Mouse (Mus musculus) hindbrain, postnatal 0 days (tissue): Measurements from ENCODE around the gene Fdps. TPM values are rescaled to one million over a fixed set of nuclear protein-coding genes. Genes with fewer than 3 reads are reported as not detected.

Experiments
- ATAC-seq: fragments of 200-750 bp; cut with Nextera tagmentation; 2 replicates; pipeline ENCODE4 v1.8.0; 2017; ENCODE audit warnings: mild to moderate bottlenecking, moderate TSS enrichment, moderate library complexity
- DNase-seq: peaks from one replicate; pipeline ENCODE4 v3.0.0-alpha.2; 2015; ENCODE audit warnings: low spot score
- H3K27ac ChIP-seq: fragments of 300-500 bp; sonication (generic); 2 replicates; pipeline ENCODE4 v1.5.1; 2014; ENCODE audit warnings: mild to moderate bottlenecking
- H3K27me3 ChIP-seq: fragments of 300-500 bp; sonication (generic); 2 replicates; pipeline ENCODE4 v1.6.1; 2014; ENCODE audit warnings: low read length, mixed read lengths; ENCODE audit not compliant: insufficient read depth
- H3K36me3 ChIP-seq: fragments of 300-500 bp; sonication (generic); 2 replicates; pipeline ENCODE4 v1.6.1; 2014; ENCODE audit warnings: low read length, mixed read lengths; ENCODE audit not compliant: insufficient read depth
- H3K4me1 ChIP-seq: fragments of 300-500 bp; sonication (generic); 2 replicates; pipeline ENCODE4 v1.6.1; 2014; ENCODE audit warnings: antibody characterized with exemption, low read length, mixed read lengths; ENCODE audit not compliant: insufficient read depth
- H3K4me2 ChIP-seq: fragments of 300-500 bp; sonication (generic); 2 replicates; pipeline ENCODE4 v1.6.1; 2014; ENCODE audit warnings: low read depth, mild to moderate bottlenecking, low read length, moderate library complexity, mixed read lengths
- H3K4me3 ChIP-seq: fragments of 300-500 bp; sonication (generic); 2 replicates; pipeline ENCODE4 v1.5.1; 2014; ENCODE audit warnings: low read length
- H3K9ac ChIP-seq: fragments of 300-500 bp; sonication (generic); replicated peaks from 2 replicates; pipeline ENCODE4 v1.6.1; 2014; ENCODE audit warnings: mild to moderate bottlenecking, low read length, moderate library complexity, mixed read lengths
- H3K9me3 ChIP-seq: fragments of 300-500 bp; sonication (generic); 2 replicates; pipeline ENCODE4 v1.6.1; 2016; ENCODE audit warnings: low read length, mixed read lengths
- CTCF ChIP-seq: IDR thresholded peaks from 2 replicates; pipeline ENCODE4 v1.5.1; 2016; ENCODE audit warnings: antibody characterized with exemption, control low read depth, low read depth
- WGBS: fragments of 180-500 bp; shearing (Covaris S2); extraction: QIAGEN DNeasy Blood & Tissue Kit; methylation state at CpG from one replicate; pipeline ENCODE4 v1.1.7; 2014; 5-methylcytosine and 5-hydroxymethylcytosine counted together
- polyA plus RNA-seq: library from polyadenylated mRNA; unstranded; fragments of >200 nt; fragmentation: Nextera tagmentation; extraction: Ambion mirVana; gene quantifications from 2 replicates; pipeline ENCODE4 v1.2.1, GENCODE M21; 2015
- total RNA-seq: library from RNA; depleted of rRNA; stranded (reverse); fragments of >200 nt; gene quantifications from 2 replicates; pipeline ENCODE4 v1.2.3, GENCODE M21; 2014

Fdps gene
- total and polyA plus RNA-seq, 2 experiments from 2014 or later: 340 to 341 TPM

- Histone ChIP-seq H3K9ac (no peak overlapping the region), H3K9me3 (no peaks in the 10 kb centered on the region), H3K36me3 (no peaks in the 10 kb centered on the region), H3K4me1 (no peaks in the 10 kb centered on the region; the same call in 1 of the 2 replicates), H3K27ac (no peak overlapping the region), H3K4me3 (no peak overlapping the region), H3K4me2 (no peak overlapping the region), H3K27me3 (no peaks in the 10 kb centered on the region)
- ATAC-seq (no peak), DNase-seq (no peak)
- no peak for TF ChIP-seq CTCF
Observed at GRCm38 (mm10) chr3:89106881-89107280, 5.1 kb upstream of the Fdps start.

- Histone ChIP-seq H3K4me2 (no peak overlapping the region), H3K4me3 (no peak overlapping the region), H3K27me3 (no peaks in the 10 kb centered on the region), H3K27ac (no peak overlapping the region), H3K4me1 (peaks cover 5% of the 10 kb centered on the region), H3K9ac (no peak overlapping the region), H3K9me3 (no peaks in the 10 kb centered on the region), H3K36me3 (0 out of 2 replicates have a peak, but pooled peaks cover 4% of the 10 kb centered on the region)
- no peak for ATAC-seq
- 73% methylated on average over 4 of the region's 4 CpGs for WGBS
- no peak for TF ChIP-seq CTCF
- no peak for DNase-seq
Observed at GRCm38 (mm10) chr3:89103291-89103595, 1.5 kb upstream of the Fdps start.

GRCm38 (mm10) chr3:89102495-89103290 lies 934 bp upstream of the Fdps start:
- 69% methylated on average over 12 of the region's 12 CpGs for WGBS
- TF ChIP-seq CTCF: no peak
- Histone ChIP-seq H3K9me3 (no peaks in the 10 kb centered on the region), H3K4me2 (peak overlapping the region; percentile 81), H3K9ac (no peak overlapping the region), H3K27me3 (no peaks in the 10 kb centered on the region), H3K27ac (0 out of 2 replicates have a peak overlapping the region, but pooled peaks have one; percentile 3), H3K36me3 (peaks cover 10% of the 10 kb centered on the region; the same call in 1 of the 2 replicates), H3K4me1 (peaks cover 5% of the 10 kb centered on the region), H3K4me3 (no peak overlapping the region; the same call in 1 of the 2 replicates)
- no peak for ATAC-seq
- no peak for DNase-seq

- peak overlapping the region; percentile 58 for H3K9ac ChIP-seq
- H3K4me2 ChIP-seq: peak overlapping the region; percentile 81
- ATAC-seq (no peak), DNase-seq (no peak)
- no peak for TF ChIP-seq CTCF
- peak overlapping the region; percentile 66 for H3K4me3 ChIP-seq
- H3K27me3 ChIP-seq: no peaks in the 10 kb centered on the region
- H3K36me3 ChIP-seq: peaks cover 16% of the 10 kb centered on the region
- H3K4me1 ChIP-seq: peaks cover 5% of the 10 kb centered on the region
- WGBS: under 1% methylated on average over 19 of the region's 19 CpGs
- H3K9me3 ChIP-seq: no peaks in the 10 kb centered on the region
- peak overlapping the region; percentile 54 for H3K27ac ChIP-seq
Observed at GRCm38 (mm10) chr3:89101459-89101811, 324 bp downstream of the Fdps start.

GRCm38 (mm10) chr3:89100811-89101210 lies 948 bp downstream of the Fdps start, which contains the start of gene Gm43738:
Gene Gm43738 (minus strand): TSS chr3:89101099.
- H3K27me3 ChIP-seq: no peaks in the 10 kb centered on the region
- DNase-seq: peak; percentile 21
- WGBS: 36% methylated on average over 7 of the region's 7 CpGs
- ATAC-seq: no peak
- peak within 1 kb of the TSS; percentile 58 for H3K9ac ChIP-seq
- H3K4me2 ChIP-seq: peak within 1 kb of the TSS; percentile 81
- H3K9me3 ChIP-seq: no peaks in the 10 kb centered on the region
- peaks cover 5% of the 10 kb centered on the region for H3K4me1 ChIP-seq
- H3K27ac ChIP-seq: peak within 1 kb of the TSS; percentile 54
- 0 out of 2 replicates have a peak, but pooled peaks have one; percentile 23 for TF ChIP-seq CTCF
- H3K36me3 ChIP-seq: peaks cover 22% of the 10 kb centered on the region
- peak within 1 kb of the TSS; percentile 66 for H3K4me3 ChIP-seq

- Histone ChIP-seq H3K9ac (no peak overlapping the region), H3K9me3 (no peaks in the 10 kb centered on the region), H3K4me1 (0 out of 2 replicates have a peak, but pooled peaks cover 13% of the 10 kb centered on the region), H3K36me3 (peaks cover 41% of the 10 kb centered on the region), H3K4me2 (no peak overlapping the region), H3K27me3 (no peaks in the 10 kb centered on the region), H3K4me3 (no peak overlapping the region), H3K27ac (no peak overlapping the region)
- ATAC-seq (no peak), DNase-seq (no peak)
- TF ChIP-seq CTCF: no peak
- WGBS: 80% methylated on average over 10 of the region's 10 CpGs
Observed at GRCm38 (mm10) chr3:89094021-89094420, 7.7 kb downstream of the Fdps start.

GRCm38 (mm10) chr3:89093175-89093574 lies 8.6 kb downstream of the Fdps start, which contains the start of gene Rusc1:
Gene Rusc1 (minus strand): TSS chr3:89093311.
- 1% methylated on average over 18 of the region's 18 CpGs for WGBS
- no peaks in the 10 kb centered on the region for H3K27me3 ChIP-seq
- peak; percentile 87 for ATAC-seq

More at GRCm38 (mm10) chr3:89093175-89093574, 8.6 kb downstream of the Fdps start, which contains the start of gene Rusc1:
- no peak for TF ChIP-seq CTCF
- Histone ChIP-seq H3K4me3 (peak within 1 kb of the TSS; percentile 73), H3K9ac (peak within 1 kb of the TSS; percentile 78), H3K4me1 (0 out of 2 replicates have a peak, but pooled peaks cover 13% of the 10 kb centered on the region), H3K4me2 (peak within 1 kb of the TSS; percentile 98), H3K36me3 (peaks cover 41% of the 10 kb centered on the region), H3K27ac (peak within 1 kb of the TSS; percentile 79), H3K9me3 (no peaks in the 10 kb centered on the region)
- peak; percentile 94 for DNase-seq
